Comparison of ENCODE assay signal across 8 mouse cellular contexts in genomic region chr6:49057053-49058021, GRCm38 (mm10). TPM values are rescaled to one million over a fixed set of nuclear protein-coding genes. Genes with fewer than 3 reads are reported as not detected.
DNase-seq lines count a peak whose midpoint lies in the region; ATAC-seq lines count a peak whose summit lies in the region.

No protein-coding gene starts in this region.

- DNase-seq in gastrocnemius, adult 18-20 months (ENCODE audit: low spot score), result peak; percentile 75
- DNase-seq in gastrocnemius, adult 8-10 months (ENCODE audit: low spot score in 2 of 2), result no peak
- DNase-seq in adrenal gland, postnatal 25 days, result peak; percentile 62
- peak; percentile 68 for DNase-seq in embryo, embryonic 9.5 days (ENCODE audit: extremely low spot score)
- DNase-seq in heart, postnatal 4 days, result peak; percentile 79
- DNase-seq in layer of hippocampus, adult 9-11 months, result peak; percentile 40
- DNase-seq in right cerebral cortex, postnatal 25 days, result peak; percentile 52

- ATAC-seq in megakaryocyte progenitor cell, adult 5-6 weeks (replicated peaks; ENCODE audit: poor library complexity), result peak; percentile 96

RNA-seq across cellular contexts. Expression of gene Malsu1, which starts 16.3 kb away (rescaled TPM):
- 10 to 100 TPM; 42.5 to 47.7 TPM for total RNA-seq in gastrocnemius, adult 18-20 months (2021)
- 10 to 100 TPM; 42.6 to 60.3 (median 52.1) TPM for total RNA-seq in gastrocnemius, adult 8-10 months (2022)
- 29.6 and 43.0 TPM in 2 replicates for total RNA-seq in adrenal gland, postnatal 25 days (2021)
- total RNA-seq in heart, postnatal 4 days (2021), result 10 to 100 TPM; 33.4 to 43.2 TPM
- 35.0 and 48.5 TPM in 2 replicates for total RNA-seq in megakaryocyte progenitor cell, adult 5-6 weeks (2015)
- total RNA-seq in megakaryocyte progenitor cell, adult 5-6 weeks (2017), result 25.6 and 37.8 TPM in 2 replicates

RNA-seq across cellular contexts. Expression of gene Gpnmb, which starts 21.0 kb away (rescaled TPM):
- 1 to 10 TPM; 1.6 to 2.3 TPM for total RNA-seq in gastrocnemius, adult 18-20 months (2021)
- 1 to 10 TPM; 1.1 to 3.6 (median 1.7) TPM for total RNA-seq in gastrocnemius, adult 8-10 months (2022)
- 0.33 TPM in 1 of 2 replicates, not detected in the other for total RNA-seq in adrenal gland, postnatal 25 days (2021)
- under 1 TPM; 0.55 to 0.63 TPM for total RNA-seq in heart, postnatal 4 days (2021)
- total RNA-seq in megakaryocyte progenitor cell, adult 5-6 weeks (2015), result 0.32 TPM in 1 of 2 replicates, not detected in the other
- total RNA-seq in megakaryocyte progenitor cell, adult 5-6 weeks (2017), result 0.25 TPM in 1 of 2 replicates, not detected in the other

Comparison
In these comparisons a context has a peak if more than half of its experiments do, and no peak if none do; other contexts are left out.
1. DNase-seq: peak in gastrocnemius, adult 18-20 months (single experiment), adrenal gland, postnatal 25 days (single experiment), embryo, embryonic 9.5 days (single experiment), heart, postnatal 4 days (single experiment), layer of hippocampus, adult 9-11 months (single experiment) and right cerebral cortex, postnatal 25 days (single experiment); none in gastrocnemius, adult 8-10 months (0 of 2).